ENCODE assay signal across 14 mouse cellular contexts in the genomic region with DNA sequence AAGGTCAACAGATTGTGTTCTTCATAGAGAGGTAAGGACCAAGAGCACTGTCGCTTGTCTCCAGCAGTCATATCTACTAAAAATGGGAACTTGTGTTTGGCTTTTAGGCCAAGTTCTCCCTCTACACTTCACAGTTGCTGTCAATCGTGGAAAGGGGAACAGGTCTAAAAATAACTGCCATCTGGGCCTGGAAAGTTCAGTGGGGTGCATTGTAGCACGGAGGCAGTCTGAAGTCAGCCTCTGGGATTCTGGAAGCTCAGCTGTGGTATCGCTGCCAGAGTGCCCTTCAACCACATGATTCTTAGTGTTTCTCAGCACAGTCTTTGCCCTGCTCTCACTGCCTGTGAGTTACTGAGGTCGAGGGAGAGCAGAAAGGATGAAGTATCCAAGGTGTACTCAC.
A peak's percentile ranks its signal among the peaks of the same experiment; 100 is the strongest.
DNase-seq lines count a peak whose midpoint lies in the region; ATAC-seq and TF ChIP-seq lines count a peak whose summit lies in the region.
"Had no signal": no experiment of that assay in that cellular context is flagged by ENCODE, and none has a peak within 500 bp of the region (broad histone marks: within the 10 kb centered on the region; RNA-seq: fewer than 3 reads in every experiment).

No protein-coding gene starts in this region.

- no peaks in the 10 kb centered on the region for H3K36me3 ChIP-seq in heart, embryonic 11.5 days (ENCODE audit: control insufficient read depth, insufficient read depth, low read length)
- no peaks in the 10 kb centered on the region for H3K36me3 ChIP-seq in heart, adult 2 months (ENCODE audit: control insufficient read depth, insufficient read depth, low read length)
- H3K36me3 ChIP-seq: embryonic facial prominence, embryonic 15.5 days; intestine, embryonic 15.5 days; limb, embryonic 15.5 days; neural tube, embryonic 13.5 days had no signal

- no peak overlapping the region for H3K9ac ChIP-seq in heart, embryonic 11.5 days (ENCODE audit: low read depth, low read length)
- no peak overlapping the region for H3K9ac ChIP-seq in heart, adult 2 months (ENCODE audit: low read depth, low read length)
- H3K9ac ChIP-seq: embryonic facial prominence, embryonic 15.5 days; intestine, embryonic 15.5 days; limb, embryonic 15.5 days; neural tube, embryonic 13.5 days had no signal

- no peak for TF ChIP-seq POLR2A in bone marrow macrophage, adult 2 months (IDR thresholded peaks at IDR 0.05; ENCODE audit: borderline replicate concordance, low read depth, low read length)
- no peak for TF ChIP-seq POLR2A in heart, adult 2 months (IDR thresholded peaks at IDR 0.05; ENCODE audit: insufficient read depth, low read depth, low read length)

- no peaks in the 10 kb centered on the region for H3K79me2 ChIP-seq in heart, adult 2 months (replicated peaks; ENCODE audit: control insufficient read depth, insufficient read depth, low read length)

- peak; percentile 96 for DNase-seq in heart, adult 11 months
- DNase-seq in heart, adult 2 months = peak; percentile 39 to 46
- peak; percentile 22 for DNase-seq in heart, postnatal 4 days
- no peak for DNase-seq in urinary bladder, adult 18-20 months (ENCODE audit: low spot score in 2 of 2)
- DNase-seq: cerebellum, adult 11 months had no signal

- no peak for TF ChIP-seq CTCF in bone marrow macrophage, adult 2 months (IDR thresholded peaks at IDR 0.05; ENCODE audit: low read depth, low read length)
- no peak for TF ChIP-seq CTCF in heart, adult 2 months (IDR thresholded peaks at IDR 0.05)

- intact Hi-C loops in heart, adult 2 months (cut with DNase I) = no loop called here

- H3K4me1 ChIP-seq in heart, embryonic 11.5 days (ENCODE audit: control insufficient read depth, insufficient read depth, low read length) = peaks cover 7% of the 10 kb centered on the region; the same call in 1 of the 2 replicates
- H3K4me1 ChIP-seq in bone marrow macrophage, adult 2 months (ENCODE audit: control insufficient read depth, insufficient read depth, low read length) = peaks cover 21% of the 10 kb centered on the region
- H3K4me1 ChIP-seq in heart, adult 2 months (ENCODE audit: control insufficient read depth, insufficient read depth, low read length) = peaks cover 3% of the 10 kb centered on the region
- H3K4me1 ChIP-seq: intestine, embryonic 15.5 days had no signal

- WGBS in heart, embryonic 11.5 days (ENCODE audit: insufficient replicate concordance) = 56% methylated on average over 5 of the region's 5 CpGs
- 42% methylated on average over 5 of the region's 5 CpGs for WGBS in heart, adult 2 months

- no peak overlapping the region for H3K27ac ChIP-seq in heart, embryonic 11.5 days (ENCODE audit: low read depth, low read length)
- peak overlapping the region; percentile 30; the same call in 1 of the 2 replicates for H3K27ac ChIP-seq in bone marrow macrophage, adult 2 months (ENCODE audit: insufficient read depth, low read depth, low read length)
- H3K27ac ChIP-seq in heart, adult 2 months = peak overlapping the region; percentile 51
- H3K27ac ChIP-seq: embryonic facial prominence, embryonic 15.5 days; intestine, embryonic 15.5 days; limb, embryonic 15.5 days; neural tube, embryonic 13.5 days; stomach, postnatal 0 days had no signal

- no peaks in the 10 kb centered on the region for H3K9me3 ChIP-seq in heart, embryonic 11.5 days (replicated peaks; ENCODE audit: control insufficient read depth, low read length)
- H3K9me3 ChIP-seq: embryonic facial prominence, embryonic 15.5 days; intestine, embryonic 15.5 days; limb, embryonic 15.5 days; neural tube, embryonic 13.5 days had no signal

- no peak for ATAC-seq in heart, embryonic 11.5 days (replicated peaks; ENCODE audit: insufficient number of reproducible peaks, low FRiP score, low TSS enrichment)
- no peak for ATAC-seq in erythroid progenitor cell, adult 5-6 weeks (replicated peaks; ENCODE audit: low FRiP score, poor library complexity, severe bottlenecking)
- ATAC-seq: intestine, embryonic 15.5 days had no signal

- H3K4me3 ChIP-seq in heart, embryonic 11.5 days (ENCODE audit: low read depth, low read length) = no peak overlapping the region
- no peak overlapping the region for H3K4me3 ChIP-seq in bone marrow macrophage, adult 2 months (ENCODE audit: insufficient read depth, low read length)
- no peak overlapping the region for H3K4me3 ChIP-seq in heart, adult 2 months
- H3K4me3 ChIP-seq: embryonic facial prominence, embryonic 15.5 days; intestine, embryonic 15.5 days; limb, embryonic 15.5 days; neural tube, embryonic 13.5 days had no signal

- H3K27me3 ChIP-seq in heart, embryonic 11.5 days (ENCODE audit: control insufficient read depth, insufficient read depth, low read length) = no peaks in the 10 kb centered on the region
- H3K27me3 ChIP-seq in heart, adult 2 months (ENCODE audit: control insufficient read depth, insufficient read depth, low read length) = no peaks in the 10 kb centered on the region
- H3K27me3 ChIP-seq: embryonic facial prominence, embryonic 15.5 days; intestine, embryonic 15.5 days; limb, embryonic 15.5 days; neural tube, embryonic 13.5 days had no signal

- TF ChIP-seq EP300 in heart, adult 2 months (IDR thresholded peaks at IDR 0.05; ENCODE audit: insufficient read depth, low read depth, low read length) = no peak

- H3K4me2 ChIP-seq in heart, embryonic 11.5 days = no peak overlapping the region
- H3K4me2 ChIP-seq: embryonic facial prominence, embryonic 15.5 days; intestine, embryonic 15.5 days; limb, embryonic 15.5 days; midbrain, embryonic 11.5 days; neural tube, embryonic 13.5 days had no signal

Comparison
In these comparisons a context has a peak if more than half of its experiments do, and no peak if none do; other contexts are left out.
1. DNase-seq: peak in heart, adult 11 months (single experiment), heart, adult 2 months (2 of 2) and heart, postnatal 4 days (single experiment); none in urinary bladder, adult 18-20 months (0 of 2).